Mouse (Mus musculus) limb, embryonic 12.5 days (tissue): Measurements from ENCODE around the gene Nkain1. TPM values are rescaled to one million over a fixed set of nuclear protein-coding genes. Genes with fewer than 3 reads are reported as not detected.

ENCODE experiments used
- ATAC-seq: fragments of 200-750 bp; cut with Nextera tagmentation; 2 replicates; pipeline ENCODE4 v1.8.0; 2017; ENCODE audit warnings: low read depth, moderate TSS enrichment; ENCODE audit not compliant: insufficient number of reproducible peaks, insufficient read depth, low FRiP score, low TSS enrichment
- H3K27ac ChIP-seq: fragments of 300-500 bp; sonication (generic); 2 replicates; pipeline ENCODE4 v1.5.1; 2016; ENCODE audit warnings: mild to moderate bottlenecking, moderate library complexity
- H3K27me3 ChIP-seq: fragments of 300-500 bp; sonication (generic); 2 replicates; pipeline ENCODE4 v1.6.1; 2016; ENCODE audit warnings: mild to moderate bottlenecking, moderate library complexity
- H3K36me3 ChIP-seq: fragments of 300-500 bp; sonication (generic); 2 replicates; pipeline ENCODE4 v1.6.1; 2016; ENCODE audit warnings: mild to moderate bottlenecking, moderate library complexity
- H3K4me1 ChIP-seq: fragments of 300-500 bp; sonication (generic); replicated peaks from 2 replicates; pipeline ENCODE4 v1.6.1; 2016
- H3K4me2 ChIP-seq: fragments of 300-500 bp; sonication (generic); 2 replicates; pipeline ENCODE4 v1.6.1; 2016; ENCODE audit warnings: mild to moderate bottlenecking, moderate library complexity
- H3K4me3 ChIP-seq: fragments of 300-500 bp; sonication (generic); replicated peaks from 2 replicates; pipeline ENCODE4 v1.5.1; 2016; ENCODE audit warnings: mild to moderate bottlenecking
- H3K9ac ChIP-seq: fragments of 300-500 bp; sonication (generic); replicated peaks from 2 replicates; pipeline ENCODE4 v1.6.1; 2016; ENCODE audit warnings: mild to moderate bottlenecking, moderate library complexity
- H3K9me3 ChIP-seq: fragments of 300-500 bp; sonication (generic); 2 replicates; pipeline ENCODE4 v1.6.1; 2016; ENCODE audit warnings: mild to moderate bottlenecking, moderate library complexity
- WGBS: fragments of 180-500 bp; shearing (Covaris S2); methylation state at CpG from one replicate; pipeline ENCODE4 v1.1.7; 2016; 5-methylcytosine and 5-hydroxymethylcytosine counted together
- polyA plus RNA-seq: library from polyadenylated mRNA; unstranded; fragments of >200 nt; fragmentation: Nextera tagmentation; extraction: Ambion mirVana; gene quantifications from 2 replicates; pipeline ENCODE4 v1.2.1, GENCODE M21; 2016

Nkain1 gene
- polyA plus RNA-seq: 4.0 and 5.2 TPM in 2 replicates

DNA sequence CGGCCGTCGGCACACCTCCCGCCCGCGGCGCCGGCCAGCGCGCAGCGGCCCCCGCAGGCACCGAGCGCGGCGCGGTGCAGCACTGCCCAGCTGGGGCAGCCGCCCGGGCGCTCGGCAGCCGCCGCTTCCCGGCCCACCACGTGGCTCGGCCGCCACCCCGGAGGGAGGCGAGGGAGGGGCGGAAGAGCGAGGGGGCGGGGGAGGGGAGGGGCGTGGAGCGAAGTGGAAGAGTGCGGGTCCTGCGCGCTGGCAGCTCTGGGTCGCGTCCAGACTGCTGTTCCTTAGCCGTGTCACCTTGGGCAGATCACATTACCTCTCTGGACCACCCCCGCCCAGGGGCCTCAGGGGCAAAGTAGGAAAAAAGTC lies at the start of gene Nkain1:
Gene Nkain1, minus strand, starts transcription at position 126 of the 366 bp plus-strand sequence.
- under 1% methylated on average over 36 of the region's 41 CpGs for WGBS
- peaks cover 31% of the 10 kb centered on the region for H3K4me1 ChIP-seq
- no peaks in the 10 kb centered on the region for H3K9me3 ChIP-seq
- peak within 1 kb of the TSS; percentile 92 for H3K4me3 ChIP-seq
- H3K9ac ChIP-seq: peak within 1 kb of the TSS; percentile 91
- no peak within 1 kb of the TSS for H3K27ac ChIP-seq
- H3K4me2 ChIP-seq: peak within 1 kb of the TSS; percentile 89
- ATAC-seq: peak; percentile 67
- no peaks in the 10 kb centered on the region for H3K27me3 ChIP-seq
- no peaks in the 10 kb centered on the region for H3K36me3 ChIP-seq

DNA sequence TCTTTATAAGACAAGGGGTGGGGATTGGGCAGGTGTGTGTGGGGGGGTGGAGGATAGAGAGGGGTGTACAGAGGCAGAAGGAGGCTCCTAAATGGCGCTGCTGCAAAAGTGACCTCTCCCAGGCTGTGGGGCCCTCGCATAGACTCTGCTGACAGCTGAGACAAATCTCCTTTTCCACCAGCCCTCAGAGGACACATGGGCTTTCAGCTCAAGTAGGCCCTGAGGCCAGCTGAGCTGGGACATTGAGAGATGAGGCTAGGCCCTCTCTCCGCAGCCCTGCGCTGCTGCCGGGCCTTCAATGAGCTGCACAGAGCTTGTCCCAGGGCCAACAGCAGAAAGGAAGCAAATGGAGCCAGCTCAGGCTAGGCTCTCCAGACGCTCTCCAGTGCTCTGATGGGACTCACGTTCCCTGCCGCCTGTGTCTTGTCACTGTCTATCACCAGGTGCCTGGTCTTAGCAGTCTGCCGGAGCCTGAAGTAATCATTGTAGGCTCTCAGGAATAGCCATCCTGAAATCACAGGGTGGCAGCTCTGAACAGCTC lies 4.8 kb upstream of the Nkain1 start:
- H3K27ac ChIP-seq: no peak overlapping the region
- H3K36me3 ChIP-seq: no peaks in the 10 kb centered on the region
- no peak overlapping the region for H3K4me3 ChIP-seq
- 40% methylated on average over 9 of the region's 9 CpGs for WGBS
- no peak for ATAC-seq
- H3K9ac ChIP-seq: no peak overlapping the region
- 0 out of 2 replicates have a peak, but pooled peaks cover 5% of the 10 kb centered on the region for H3K4me1 ChIP-seq
- H3K4me2 ChIP-seq: no peak overlapping the region
- H3K27me3 ChIP-seq: no peaks in the 10 kb centered on the region
- no peaks in the 10 kb centered on the region for H3K9me3 ChIP-seq

DNA sequence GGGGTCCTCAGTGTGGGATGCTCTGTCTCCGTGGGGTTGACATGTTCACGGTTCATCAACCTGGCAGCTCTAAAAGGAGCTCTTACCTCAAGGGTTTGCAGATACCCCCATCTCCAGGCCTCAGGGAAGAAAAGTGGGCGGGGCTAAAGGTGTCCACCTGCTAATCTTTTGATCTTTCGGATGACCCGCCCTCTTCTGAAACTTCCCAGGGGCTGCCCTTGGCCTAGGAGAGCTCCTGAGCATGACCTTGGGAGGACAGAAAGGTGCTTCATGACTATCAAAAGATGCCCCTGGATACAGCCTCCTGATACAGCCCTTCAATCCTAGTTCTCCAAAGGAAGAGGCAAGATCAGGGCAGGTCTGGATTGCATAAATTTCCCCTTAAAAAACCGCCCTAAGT lies 3.1 kb upstream of the Nkain1 start:
- no peak for ATAC-seq
- no peaks in the 10 kb centered on the region for H3K27me3 ChIP-seq
- no peak overlapping the region for H3K9ac ChIP-seq
- no peak overlapping the region for H3K4me2 ChIP-seq
- no peaks in the 10 kb centered on the region for H3K36me3 ChIP-seq
- no peak overlapping the region for H3K4me3 ChIP-seq
- WGBS: 73% methylated on average over 6 of the region's 6 CpGs
- H3K9me3 ChIP-seq: no peaks in the 10 kb centered on the region
- H3K27ac ChIP-seq: no peak overlapping the region
- peaks cover 14% of the 10 kb centered on the region for H3K4me1 ChIP-seq

DNA sequence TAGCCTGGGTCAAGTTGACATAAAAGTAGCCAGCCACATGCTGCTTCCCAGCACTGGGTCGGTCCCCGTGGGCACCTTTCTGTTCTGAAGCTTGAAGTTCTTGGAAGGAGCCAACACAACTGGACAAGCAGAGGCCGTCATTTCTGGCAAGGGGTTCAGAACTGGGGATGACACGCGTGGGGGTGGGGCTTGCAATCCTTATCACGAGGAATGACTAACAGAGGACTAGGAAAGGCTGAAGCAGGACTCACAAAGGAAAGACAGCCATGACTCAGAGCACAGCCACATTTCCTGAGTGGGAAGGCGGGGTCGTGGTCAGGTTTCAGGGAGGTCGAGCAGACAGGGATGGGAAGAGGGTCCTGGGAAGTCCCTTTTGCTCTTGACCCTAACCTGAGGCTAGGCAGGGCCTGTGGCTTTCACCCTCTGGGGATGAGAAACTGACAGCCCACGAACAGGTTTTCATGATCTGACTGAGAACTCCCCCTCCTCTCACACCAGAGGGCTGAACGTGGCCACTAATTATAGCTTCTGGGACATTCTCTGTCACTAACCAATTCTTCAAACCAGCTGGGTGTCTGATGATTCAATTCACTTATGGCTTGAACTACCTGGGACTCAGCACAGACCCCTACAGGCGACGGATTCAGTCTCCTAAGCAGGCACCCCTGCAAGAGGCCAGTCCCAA lies 2.4 kb upstream of the Nkain1 start:
- Histone ChIP-seq H3K9me3 (no peaks in the 10 kb centered on the region), H3K4me3 (no peak overlapping the region), H3K27ac (no peak overlapping the region), H3K27me3 (no peaks in the 10 kb centered on the region), H3K4me1 (peaks cover 21% of the 10 kb centered on the region), H3K36me3 (no peaks in the 10 kb centered on the region), H3K9ac (no peak overlapping the region), H3K4me2 (no peak overlapping the region)
- ATAC-seq: no peak
- 60% methylated on average over 13 of the region's 13 CpGs for WGBS

DNA sequence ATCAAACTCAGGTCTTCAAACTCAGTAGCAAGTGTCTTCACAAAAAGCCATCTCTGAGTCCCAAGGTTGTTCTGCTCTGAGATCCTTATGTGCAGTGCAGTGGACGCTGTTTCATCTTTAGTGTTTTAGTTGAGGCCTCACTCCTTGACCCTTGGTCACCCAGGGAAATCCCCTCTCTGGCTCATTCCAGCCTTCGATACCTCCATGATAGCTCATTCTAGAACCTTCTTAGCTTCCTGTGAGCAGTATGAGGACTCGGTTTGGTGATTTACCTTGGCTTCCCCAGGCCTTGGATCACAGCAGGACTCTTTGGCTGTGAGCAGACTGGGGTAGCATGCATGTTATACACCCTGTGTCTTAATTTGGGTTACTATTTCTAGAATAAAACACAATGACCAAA lies 1.6 kb upstream of the Nkain1 start:
- peaks cover 27% of the 10 kb centered on the region for H3K4me1 ChIP-seq
- H3K36me3 ChIP-seq: no peaks in the 10 kb centered on the region
- H3K4me3 ChIP-seq: no peak overlapping the region
- H3K9me3 ChIP-seq: no peaks in the 10 kb centered on the region
- ATAC-seq: no peak
- no peak overlapping the region for H3K9ac ChIP-seq
- H3K27me3 ChIP-seq: no peaks in the 10 kb centered on the region
- no peak overlapping the region for H3K4me2 ChIP-seq
- WGBS: 73% methylated on average over 3 of the region's 3 CpGs
- no peak overlapping the region for H3K27ac ChIP-seq

DNA sequence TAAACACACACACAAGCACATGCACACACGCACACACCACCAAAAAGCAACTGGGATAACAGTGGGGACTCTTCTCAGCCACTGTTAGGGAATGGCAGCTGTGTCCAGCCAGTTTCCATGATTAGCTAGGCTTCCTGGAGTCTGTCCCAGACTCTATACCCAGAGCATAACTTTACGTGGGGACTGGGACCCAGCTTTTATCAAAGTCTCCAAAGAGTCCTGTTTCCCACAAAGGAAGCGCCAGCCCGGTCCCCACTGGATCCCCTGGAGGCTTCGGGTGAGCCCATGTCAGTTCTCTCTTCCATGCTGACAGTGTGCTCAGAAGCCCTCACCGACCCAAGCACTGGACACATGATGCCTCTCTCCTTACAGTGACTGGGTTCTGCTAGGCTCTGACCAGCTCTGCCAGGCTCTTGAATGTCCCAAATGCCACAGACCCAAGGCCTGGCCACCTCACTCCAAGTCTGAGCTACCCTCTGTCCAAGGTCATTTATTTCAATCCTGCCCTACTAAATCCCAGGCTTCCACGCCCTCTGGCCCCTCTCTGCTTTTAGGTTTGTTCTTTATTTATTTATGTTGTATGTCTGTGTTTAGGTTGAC lies 988 bp upstream of the Nkain1 start:
- H3K9ac ChIP-seq: no peak overlapping the region
- H3K27me3 ChIP-seq: no peaks in the 10 kb centered on the region
- H3K9me3 ChIP-seq: no peaks in the 10 kb centered on the region
- no peak overlapping the region for H3K27ac ChIP-seq
- no peak for ATAC-seq
- WGBS: 86% methylated on average over 7 of the region's 7 CpGs
- H3K4me2 ChIP-seq: peak overlapping the region; percentile 89; the same call in 1 of the 2 replicates
- H3K36me3 ChIP-seq: no peaks in the 10 kb centered on the region
- H3K4me1 ChIP-seq: peaks cover 27% of the 10 kb centered on the region
- no peak overlapping the region for H3K4me3 ChIP-seq

DNA sequence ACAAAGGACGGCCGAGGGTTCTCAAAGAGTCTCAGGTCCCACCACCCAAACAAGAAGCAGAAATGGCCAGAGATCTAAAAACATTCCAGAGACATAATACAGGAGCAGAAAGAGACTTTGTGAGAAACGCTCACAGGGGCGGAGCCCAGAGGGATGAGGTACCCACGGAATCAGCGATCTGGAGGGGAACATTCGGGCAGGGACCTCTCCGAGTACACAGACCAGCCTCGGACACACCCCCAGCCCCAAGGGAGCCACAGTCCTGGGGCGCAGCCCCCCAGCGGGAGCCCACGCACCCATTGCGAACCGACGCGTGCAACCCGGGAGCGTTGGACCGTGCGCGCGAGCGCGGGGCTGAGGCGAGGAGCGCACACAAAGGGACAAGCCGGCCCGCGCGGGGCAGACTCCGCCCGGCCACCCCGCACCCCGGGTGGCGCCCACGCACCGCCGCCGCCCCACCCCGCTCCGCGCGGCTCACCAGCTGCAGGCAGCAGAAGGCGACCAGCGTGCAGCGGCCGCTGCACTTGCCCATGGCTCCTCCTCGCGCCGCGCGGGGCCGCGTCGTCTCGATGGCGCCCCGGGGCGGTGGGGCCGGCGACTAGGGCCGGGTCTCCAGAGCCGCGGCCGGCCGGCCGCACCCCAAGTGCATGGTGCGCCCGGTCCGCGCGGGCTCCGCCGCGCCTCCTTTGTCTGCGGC lies 474 bp downstream of the Nkain1 start:
- Histone ChIP-seq H3K9ac (peak overlapping the region; percentile 91), H3K4me2 (peak overlapping the region; percentile 89), H3K9me3 (no peaks in the 10 kb centered on the region), H3K27me3 (no peaks in the 10 kb centered on the region), H3K4me1 (peaks cover 37% of the 10 kb centered on the region), H3K4me3 (peak overlapping the region; percentile 92), H3K36me3 (no peaks in the 10 kb centered on the region), H3K27ac (no peak overlapping the region)
- ATAC-seq: peak; percentile 57
- WGBS: under 1% methylated on average over 65 of the region's 76 CpGs

DNA sequence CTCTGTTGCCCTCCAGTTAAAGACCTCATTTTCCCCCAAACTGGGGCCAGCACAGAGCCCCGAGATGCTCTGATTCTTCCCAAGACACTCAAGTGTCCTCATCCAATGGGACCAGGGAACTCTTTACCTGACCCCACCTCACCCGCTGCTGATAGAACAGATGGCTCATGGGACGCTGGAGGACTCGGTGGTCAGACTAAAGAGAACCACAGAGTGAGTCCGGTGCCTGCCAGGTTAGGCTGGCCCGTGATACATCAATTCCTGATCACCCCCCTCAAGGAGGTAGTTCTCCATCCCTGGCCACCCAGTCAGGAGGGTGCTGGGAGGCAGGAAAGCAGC lies 992 bp downstream of the Nkain1 start:
- peaks cover 42% of the 10 kb centered on the region for H3K4me1 ChIP-seq
- H3K4me3 ChIP-seq: peak overlapping the region; percentile 92
- WGBS: under 1% methylated on average over 6 of the region's 6 CpGs
- no peaks in the 10 kb centered on the region for H3K27me3 ChIP-seq
- no peaks in the 10 kb centered on the region for H3K9me3 ChIP-seq
- H3K27ac ChIP-seq: no peak overlapping the region
- H3K4me2 ChIP-seq: peak overlapping the region; percentile 89
- H3K9ac ChIP-seq: peak overlapping the region; percentile 91
- H3K36me3 ChIP-seq: no peaks in the 10 kb centered on the region
- no peak for ATAC-seq

DNA sequence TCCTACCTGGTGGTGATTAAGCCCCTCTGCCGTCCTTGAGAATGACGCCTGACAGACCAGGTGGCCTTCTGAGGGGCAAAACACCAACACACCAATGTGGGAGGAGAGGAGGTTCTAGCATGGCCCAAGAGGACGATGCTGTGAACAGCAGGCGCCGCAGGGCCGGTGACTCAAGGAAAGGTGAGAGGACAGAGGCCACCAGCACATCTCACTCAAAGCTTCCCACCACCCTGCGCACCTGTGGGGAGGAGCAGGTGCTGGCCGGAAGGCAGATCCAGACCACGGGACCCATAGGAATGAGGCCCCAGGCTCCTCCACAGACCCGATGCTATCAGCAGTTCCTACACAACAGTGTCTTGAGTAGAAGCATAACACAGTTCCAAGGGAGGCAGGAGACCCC lies 1.4 kb downstream of the Nkain1 start:
- peaks cover 46% of the 10 kb centered on the region for H3K4me1 ChIP-seq
- ATAC-seq: no peak
- H3K4me2 ChIP-seq: peak overlapping the region; percentile 89
- peak overlapping the region; percentile 91; the same call in 1 of the 2 replicates for H3K9ac ChIP-seq
- no peak overlapping the region for H3K27ac ChIP-seq
- no peaks in the 10 kb centered on the region for H3K9me3 ChIP-seq
- H3K4me3 ChIP-seq: peak overlapping the region; percentile 92
- no peaks in the 10 kb centered on the region for H3K36me3 ChIP-seq
- H3K27me3 ChIP-seq: no peaks in the 10 kb centered on the region
- WGBS: 31% methylated on average over 10 of the region's 10 CpGs

DNA sequence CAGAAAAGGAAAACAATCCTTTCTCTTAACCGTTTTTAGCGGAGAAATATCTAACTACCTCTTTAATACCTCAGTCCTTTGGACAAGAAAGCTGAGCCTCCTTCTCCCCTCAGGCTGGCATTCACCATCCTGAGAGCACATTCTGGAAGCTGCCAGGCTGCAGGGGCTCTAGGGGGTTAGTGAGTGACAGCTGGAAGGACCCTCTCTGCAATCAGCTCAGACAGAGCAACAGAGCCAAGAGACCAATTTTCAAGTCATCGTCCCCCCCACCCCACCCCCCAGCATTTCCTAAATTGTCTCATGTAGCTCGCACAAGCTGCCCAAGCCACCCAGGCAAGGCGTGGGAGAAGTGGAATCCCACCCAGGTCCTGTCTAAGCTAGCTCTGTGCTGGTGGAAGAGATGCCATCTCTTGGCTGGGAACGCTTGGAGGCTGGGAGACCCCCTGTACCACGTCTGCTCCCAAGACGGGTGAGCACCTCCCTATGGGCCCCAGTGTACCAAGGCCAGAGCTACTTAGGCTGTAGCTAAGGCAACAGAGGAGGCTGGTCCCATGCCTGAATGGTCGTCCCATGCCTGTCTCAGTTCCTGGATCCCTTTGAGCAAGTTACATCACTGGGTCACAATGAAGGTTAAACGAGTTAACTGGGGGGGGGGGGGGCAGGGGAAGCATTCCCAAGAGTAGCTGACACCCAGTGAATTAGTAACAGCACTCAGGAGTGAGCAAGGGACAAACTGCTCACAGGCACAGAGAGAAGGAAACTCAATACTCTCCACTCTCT lies 2.8 kb downstream of the Nkain1 start:
- Histone ChIP-seq H3K4me3 (no peak overlapping the region), H3K27me3 (no peaks in the 10 kb centered on the region), H3K27ac (no peak overlapping the region), H3K9me3 (no peaks in the 10 kb centered on the region), H3K9ac (no peak overlapping the region), H3K4me2 (no peak overlapping the region), H3K36me3 (no peaks in the 10 kb centered on the region), H3K4me1 (peaks cover 46% of the 10 kb centered on the region)
- WGBS: 60% methylated on average over 10 of the region's 10 CpGs
- no peak for ATAC-seq
